Mouse (Mus musculus): ENCODE measurements around the gene Zdhhc12.

- TF ChIP-seq CTCF (IDR thresholded peaks at IDR 0.05; ENCODE audit: extremely low read depth, insufficient read depth, low read length) (no peak), POLR2A (IDR thresholded peaks at IDR 0.05; ENCODE audit: extremely low read depth, insufficient read depth, low read length) (no peak; the same call in 1 of the 2 replicates)
These were observed 30.5 kb upstream of the Zdhhc12 start for GRCm38 (mm10) chr2:30123729-30124471.
